Mouse (Mus musculus) CH12.LX (cell line): ENCODE measurements around the gene Mob3b. TPM values are rescaled to one million over a fixed set of nuclear protein-coding genes. Genes with fewer than 3 reads are reported as not detected.
"Not testable (repeated sequence)": the region's sequence is repeated elsewhere in the genome, so short reads cannot be mapped to it uniquely, and the experiment has no call there.

ENCODE experiments used
- DNase-seq: peaks from one replicate; pipeline ENCODE4 v3.0.0-alpha.2; 2013; ENCODE audit errors: extremely low read depth
- H3K27ac ChIP-seq: 2 replicates; pipeline ENCODE4 v1.5.1; 2012; ENCODE audit warnings: low read depth, mild to moderate bottlenecking, control low read depth, moderate library complexity; ENCODE audit not compliant: insufficient read depth
- H3K27me3 ChIP-seq: replicated peaks from 2 replicates; pipeline ENCODE3; 2012; ENCODE audit warnings: inconsistent platforms
- H3K36me3 ChIP-seq, 2 experiments: replicated peaks in 1 of 2; 2 replicates each; pipeline versions ENCODE3 to v1.6.1; 2012; ENCODE audit warnings: inconsistent platforms in 1 of 2, low read length in 1 of 2, mild to moderate bottlenecking in 1 of 2, mixed read lengths in 1 of 2, moderate library complexity in 1 of 2; ENCODE audit not compliant: control insufficient read depth in 1 of 2, insufficient read depth in 1 of 2
- H3K4me1 ChIP-seq, 2 experiments: 2 replicates each; pipeline ENCODE4 v1.6.1; 2012; ENCODE audit warnings: inconsistent platforms in 1 of 2, moderate library complexity in 1 of 2; ENCODE audit not compliant: insufficient read depth in 2 of 2, control insufficient read depth in 1 of 2
- H3K4me2 ChIP-seq: 2 replicates; pipeline ENCODE4 v1.6.1; 2012; ENCODE audit warnings: low read depth, mild to moderate bottlenecking, control low read depth; ENCODE audit not compliant: poor library complexity, insufficient read depth, severe bottlenecking
- H3K4me3 ChIP-seq, 3 experiments: fragments of 150-350 bp in 1 of 3; sonication (generic) in 1 of 3; replicated peaks in 1 of 3; 2 replicates each; pipeline versions ENCODE3 to v1.5.1; 2011 to 2012; ENCODE audit warnings: low read depth in 2 of 3, low read length in 2 of 3, mild to moderate bottlenecking in 2 of 3, moderate library complexity in 2 of 3, control low read depth in 1 of 3, improper control_type of control experiment in 1 of 3, inconsistent platforms in 1 of 3, mixed read lengths in 1 of 3; ENCODE audit not compliant: poor library complexity in 1 of 3
- H3K79me2 ChIP-seq: replicated peaks from 2 replicates; pipeline ENCODE4 v1.6.1; 2012; ENCODE audit warnings: mild to moderate bottlenecking, moderate library complexity; ENCODE audit not compliant: control insufficient read depth, poor library complexity, insufficient read depth, severe bottlenecking; ENCODE audit errors: extremely low read depth
- H3K9ac ChIP-seq: 2 replicates; pipeline ENCODE4 v1.6.1; 2012; ENCODE audit warnings: low read depth, mild to moderate bottlenecking, control low read depth, moderate library complexity; ENCODE audit not compliant: insufficient read depth
- H3K9me3 ChIP-seq: replicated peaks from 2 replicates; pipeline ENCODE3; 2012; ENCODE audit warnings: low read length, inconsistent platforms, mixed read lengths
- BHLHE40 ChIP-seq: IDR thresholded peaks from 2 replicates; pipeline ENCODE4 v1.6.1; 2011; ENCODE audit warnings: mild to moderate bottlenecking, low read depth, low read length, improper control_type of control experiment
- CTCF ChIP-seq, 2 experiments: IDR thresholded peaks in 1 of 2; conservative IDR thresholded peaks in 1 of 2; 2 replicates each; pipeline ENCODE4 v1.5.1; 2011 to 2012; ENCODE audit warnings: low read depth in 2 of 2, low read length in 2 of 2, improper control_type of control experiment in 1 of 2, inconsistent platforms in 1 of 2, mild to moderate bottlenecking in 1 of 2, moderate library complexity in 1 of 2
- E2F4 ChIP-seq: IDR thresholded peaks from 2 replicates; pipeline ENCODE4 v1.6.1; 2011; ENCODE audit warnings: low read depth, low read length, improper control_type of control experiment; ENCODE audit not compliant: insufficient replicate concordance
- ELF1 ChIP-seq: IDR thresholded peaks from 2 replicates; pipeline ENCODE4 v1.6.1; 2014; ENCODE audit warnings: low read depth, mild to moderate bottlenecking, inconsistent platforms, low read length, improper control_type of control experiment
- EP300 ChIP-seq: IDR thresholded peaks from 2 replicates; pipeline ENCODE4 v1.6.1; 2011; ENCODE audit warnings: low read length, improper control_type of control experiment
- GABPA ChIP-seq: IDR thresholded peaks from 2 replicates; pipeline ENCODE4 v1.6.1; 2012; ENCODE audit warnings: low read depth, low read length, improper control_type of control experiment, inconsistent platforms; ENCODE audit not compliant: insufficient replicate concordance
- HCFC1 ChIP-seq: IDR thresholded peaks from 2 replicates; pipeline ENCODE4 v1.6.1; 2012; ENCODE audit warnings: low read depth, mild to moderate bottlenecking, inconsistent platforms, low read length, improper control_type of control experiment
- MAX ChIP-seq: IDR thresholded peaks from 2 replicates; pipeline ENCODE4 v1.6.1; 2011; ENCODE audit warnings: low read length, improper control_type of control experiment
- MEF2A ChIP-seq: IDR thresholded peaks from 2 replicates; pipeline ENCODE4 v1.6.1; 2014; ENCODE audit warnings: low read depth, mild to moderate bottlenecking, inconsistent platforms, low read length, improper control_type of control experiment, borderline replicate concordance
- MYC ChIP-seq: IDR thresholded peaks from 2 replicates; pipeline ENCODE4 v1.6.1; 2011; ENCODE audit warnings: low read depth, mild to moderate bottlenecking, improper control_type of control experiment, low read length
- NRF1 ChIP-seq: IDR thresholded peaks from 2 replicates; pipeline ENCODE4 v1.6.1; 2014; ENCODE audit warnings: low read depth, mild to moderate bottlenecking, inconsistent platforms, low read length, improper control_type of control experiment, moderate library complexity
- PAX5 ChIP-seq: IDR thresholded peaks from 2 replicates; pipeline ENCODE4 v1.6.1; 2012; ENCODE audit warnings: low read length, inconsistent platforms, mixed read lengths
- POLR2A ChIP-seq: IDR thresholded peaks from 2 replicates; pipeline ENCODE4 v1.6.1; 2011; ENCODE audit warnings: low read depth, mild to moderate bottlenecking, improper control_type of control experiment, low read length
- RAD21 ChIP-seq: IDR thresholded peaks from 2 replicates; pipeline ENCODE4 v1.6.1; 2011; ENCODE audit warnings: low read depth, mild to moderate bottlenecking, low read length, improper control_type of control experiment, moderate library complexity
- TBP ChIP-seq: conservative IDR thresholded peaks from 2 replicates; pipeline ENCODE4 v1.6.1; 2011; ENCODE audit warnings: low read depth, low read length, improper control_type of control experiment
- UBTF ChIP-seq: IDR thresholded peaks from 2 replicates; pipeline ENCODE4 v1.6.1; 2012; ENCODE audit warnings: low read depth, mild to moderate bottlenecking, inconsistent platforms, low read length, improper control_type of control experiment, moderate library complexity
- ZC3H11A ChIP-seq: IDR thresholded peaks from 2 replicates; pipeline ENCODE4 v1.6.1; 2012; ENCODE audit warnings: low read depth, mild to moderate bottlenecking, inconsistent platforms, low read length, improper control_type of control experiment
- ZKSCAN1 ChIP-seq: IDR thresholded peaks from 2 replicates; pipeline ENCODE4 v1.6.1; 2012; ENCODE audit warnings: low read depth, inconsistent platforms, low read length, improper control_type of control experiment, borderline replicate concordance
- ZNF384 ChIP-seq: IDR thresholded peaks from 2 replicates; pipeline ENCODE4 v1.6.1; 2012; ENCODE audit warnings: low read depth, low read length, improper control_type of control experiment, inconsistent platforms
- dilution Hi-C: fragments of 300-500 bp; cut with MboI; formaldehyde crosslinking; loops from 2 replicates; pipeline ENCODE4 v1.14.3; 2020; ENCODE audit warnings: low sequenced_read_pairs; ENCODE audit not compliant: extremely low pct_unique_long_range_greater_than_20kb, extremely low pct_ligation_motif_present
- in situ Hi-C: fragments of 300-500 bp; cut with MboI; formaldehyde crosslinking; loops from 3 replicates; pipeline ENCODE4 v1.14.3; 2019; ENCODE audit warnings: low sequenced_read_pairs, low pct_ligation_motif_present, low pct_unique_long_range_greater_than_20kb, mixed read lengths
- polyA plus RNA-seq: library from polyadenylated mRNA; unstranded; fragments of >175 nt; gene quantifications from 2 replicates; pipeline ENCODE4 v1.2.1, GENCODE M21; 2012; ENCODE audit warnings: low read depth; ENCODE audit not compliant: insufficient read length
- total RNA-seq, 2 experiments: library from RNA; depleted of rRNA; stranded (reverse); fragments of 300-350 nt in 1 of 2; fragments of >200 nt in 1 of 2; gene quantifications; 2 replicates each; pipeline ENCODE4 v1.2.3; 2012 to 2014

Mob3b gene
- total and polyA plus RNA-seq, 3 experiments = 3.5 to 11.7 (median 11.0) TPM

- in situ Hi-C loops = no loop called here
- Histone ChIP-seq H3K27ac (no peak overlapping the region), H3K36me3 (no peaks in the 10 kb centered on the region), H3K4me1 (no peaks in the 10 kb centered on the region), H3K9ac (no peak overlapping the region), H3K9me3 (no peaks in the 10 kb centered on the region), H3K79me2 (no peaks in the 10 kb centered on the region), H3K27me3 (no peaks in the 10 kb centered on the region), H3K4me2 (no peak overlapping the region), H3K4me3 (no peak overlapping the region)
- dilution Hi-C loops = no loop called here
- TF ChIP-seq ELF1 (no peak), GABPA (no peak), MAX (no peak), MEF2A (no peak), ZKSCAN1 (no peak), HCFC1 (no peak), TBP (no peak), NRF1 (no peak), RAD21 (no peak), BHLHE40 (no peak), CTCF (conservative IDR thresholded peaks at IDR 0.05 in 1 of 2, IDR thresholded peaks at IDR 0.05 in 1 of 2; ENCODE audit: low read depth in 2 of 2, low read length in 2 of 2) (no peak), PAX5 (no peak), EP300 (no peak), UBTF (no peak), ZNF384 (no peak), ZC3H11A (no peak), MYC (no peak), E2F4 (no peak), POLR2A (no peak)
- DNase-seq = no peak
These were observed 216.2 kb downstream of the Mob3b start for GRCm38 (mm10) chr4:34941046-34941445.

GRCm38 (mm10) chr4:34928386-34928785 is 228.9 kb downstream of the Mob3b start:
- H3K9me3 ChIP-seq, H3K79me2 ChIP-seq, H3K4me1 ChIP-seq, dilution Hi-C loops, H3K4me3 ChIP-seq, H3K9ac ChIP-seq, H3K4me2 ChIP-seq, in situ Hi-C loops, H3K27ac ChIP-seq, H3K27me3 ChIP-seq, DNase-seq, H3K36me3 ChIP-seq: not testable (repeated sequence)
